Mouse (Mus musculus): Measurements from ENCODE around the gene Scyl2. TPM values are rescaled to one million over a fixed set of nuclear protein-coding genes. Genes with fewer than 3 reads are reported as not detected.

The Scyl2 gene
- polyA plus RNA-seq, 1 experiment from 2014 or later, result 20.4 TPM

DNA sequence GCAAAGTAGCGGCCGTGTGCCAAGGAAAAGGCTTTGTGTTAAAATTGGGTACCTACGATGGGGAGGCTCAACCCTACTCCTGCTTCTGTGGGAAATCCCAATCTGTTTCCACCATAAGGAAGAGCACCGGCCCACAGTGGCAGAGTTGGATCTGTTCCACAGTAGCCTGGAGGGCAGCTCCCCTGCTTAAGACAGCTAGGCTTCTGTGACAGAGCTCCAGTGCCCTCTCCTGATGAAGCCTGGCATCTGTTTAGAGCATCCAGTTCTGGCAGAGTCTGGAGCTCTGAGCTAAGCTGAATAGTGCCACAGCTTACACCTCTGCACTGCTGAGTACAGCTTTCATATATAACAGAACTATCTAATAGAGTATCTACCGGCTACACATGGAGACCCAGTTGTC is 51.1 kb downstream of the Scyl2 start:
- Histone ChIP-seq H3K4me1 (ENCODE audit: control insufficient read depth, insufficient read depth, low read length) (no peaks in the 10 kb centered on the region), H3K27ac (replicated peaks; ENCODE audit: low read depth, low read length) (no peak overlapping the region), H3K9ac (ENCODE audit: low read length) (no peak overlapping the region), H3K36me3 (ENCODE audit: control insufficient read depth, insufficient read depth, low read length) (no peaks in the 10 kb centered on the region; the same call in 1 of the 2 replicates), H3K27me3 (ENCODE audit: control insufficient read depth, insufficient read depth, low read length) (no peaks in the 10 kb centered on the region), H3K9me3 (ENCODE audit: control insufficient read depth, low read length) (no peaks in the 10 kb centered on the region), H3K4me3 (ENCODE audit: low read depth, low read length) (no peak overlapping the region), H3K4me2 (ENCODE audit: low read depth, severe bottlenecking) (no peak overlapping the region)
- no peak for ATAC-seq (ENCODE audit: insufficient number of reproducible peaks, low FRiP score, low TSS enrichment, low read depth)
- no peak for DNase-seq (ENCODE audit: low spot score)
- WGBS, result 90% methylated on average over 5 of the region's 5 CpGs

DNA sequence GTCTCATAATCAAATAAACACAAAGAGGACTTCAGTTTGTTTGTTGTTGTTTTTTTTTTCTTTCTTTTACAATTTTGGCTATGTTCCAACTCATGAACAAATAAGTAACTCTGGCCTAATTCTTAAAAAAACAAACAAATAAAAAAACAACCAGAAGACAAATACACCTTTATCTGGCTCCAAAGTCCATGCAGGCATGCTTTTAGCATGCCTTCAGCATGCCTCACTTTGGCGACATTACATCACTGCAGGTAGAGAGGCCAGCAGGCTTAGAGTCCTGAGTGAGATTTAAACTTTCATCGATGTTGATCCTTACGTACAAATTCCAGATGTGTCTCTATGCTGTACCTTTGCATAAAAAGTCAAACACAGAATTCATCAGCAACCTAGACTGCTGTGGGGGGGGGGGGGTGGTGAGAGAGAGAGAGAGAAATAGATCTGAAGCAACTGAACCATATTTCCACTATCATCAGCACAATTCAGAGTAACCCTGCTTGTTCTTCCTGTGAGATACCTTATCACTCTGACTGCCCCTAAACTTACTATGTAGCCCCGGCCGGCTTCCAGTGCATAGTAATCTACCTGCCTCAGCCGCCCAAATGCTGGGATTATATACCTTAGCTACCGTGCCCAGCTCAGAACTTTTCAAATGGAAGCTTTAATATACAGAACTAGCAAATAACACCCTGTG is 52.2 kb downstream of the Scyl2 start:
- 87% methylated on average over 7 of the region's 7 CpGs for WGBS
- H3K27ac ChIP-seq (replicated peaks; ENCODE audit: low read depth, low read length), result no peak overlapping the region

DNA sequence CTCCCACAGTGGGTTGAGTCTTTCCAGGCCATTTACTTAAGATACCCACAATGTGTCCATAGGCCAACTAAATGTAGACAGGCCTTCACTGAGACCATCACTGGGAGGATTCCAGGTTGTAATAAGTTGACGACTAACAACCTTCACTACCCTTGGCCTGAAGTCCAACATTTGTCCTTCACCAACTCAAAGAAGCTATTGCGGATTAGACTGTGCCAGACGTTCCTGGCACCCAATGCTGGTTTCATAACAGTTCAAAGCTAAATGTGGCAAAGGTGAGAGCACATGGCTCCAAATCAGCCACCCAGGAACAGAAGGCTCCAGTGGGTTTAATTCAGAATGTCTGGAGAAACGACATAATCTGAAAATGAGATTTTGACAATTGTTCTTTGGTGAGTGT is 53.0 kb downstream of the Scyl2 start:
- H3K27me3 ChIP-seq (ENCODE audit: control insufficient read depth, insufficient read depth, low read length), result no peaks in the 10 kb centered on the region
- H3K4me1 ChIP-seq (ENCODE audit: control insufficient read depth, insufficient read depth, low read length), result no peaks in the 10 kb centered on the region
- no peak for DNase-seq (ENCODE audit: low spot score)
- H3K27ac ChIP-seq (replicated peaks; ENCODE audit: low read depth, low read length), result no peak overlapping the region
- no peak for ATAC-seq (ENCODE audit: insufficient number of reproducible peaks, low FRiP score, low TSS enrichment, low read depth)
- 89% methylated on average over 4 of the region's 4 CpGs for WGBS
- H3K4me3 ChIP-seq (ENCODE audit: low read depth, low read length), result no peak overlapping the region
- H3K9ac ChIP-seq (ENCODE audit: low read length), result no peak overlapping the region
- H3K9me3 ChIP-seq (ENCODE audit: control insufficient read depth, low read length), result no peaks in the 10 kb centered on the region
- no peak overlapping the region for H3K4me2 ChIP-seq (ENCODE audit: low read depth, severe bottlenecking)
- no peaks in the 10 kb centered on the region for H3K36me3 ChIP-seq (ENCODE audit: control insufficient read depth, insufficient read depth, low read length)

More for the DNA sequence above, 52.2 kb downstream of the Scyl2 start:
- DNase-seq (ENCODE audit: low spot score) (no peak), ATAC-seq (ENCODE audit: insufficient number of reproducible peaks, low FRiP score, low TSS enrichment, low read depth) (no peak)
- H3K9ac ChIP-seq (ENCODE audit: low read length), result no peak overlapping the region
- H3K27me3 ChIP-seq (ENCODE audit: control insufficient read depth, insufficient read depth, low read length), result no peaks in the 10 kb centered on the region
- H3K4me2 ChIP-seq (ENCODE audit: low read depth, severe bottlenecking), result no peak overlapping the region
- no peaks in the 10 kb centered on the region for H3K4me1 ChIP-seq (ENCODE audit: control insufficient read depth, insufficient read depth, low read length)
- H3K9me3 ChIP-seq (ENCODE audit: control insufficient read depth, low read length), result no peaks in the 10 kb centered on the region
- H3K4me3 ChIP-seq (ENCODE audit: low read depth, low read length), result no peak overlapping the region
- H3K36me3 ChIP-seq (ENCODE audit: control insufficient read depth, insufficient read depth, low read length), result no peaks in the 10 kb centered on the region; the same call in 1 of the 2 replicates

DNA sequence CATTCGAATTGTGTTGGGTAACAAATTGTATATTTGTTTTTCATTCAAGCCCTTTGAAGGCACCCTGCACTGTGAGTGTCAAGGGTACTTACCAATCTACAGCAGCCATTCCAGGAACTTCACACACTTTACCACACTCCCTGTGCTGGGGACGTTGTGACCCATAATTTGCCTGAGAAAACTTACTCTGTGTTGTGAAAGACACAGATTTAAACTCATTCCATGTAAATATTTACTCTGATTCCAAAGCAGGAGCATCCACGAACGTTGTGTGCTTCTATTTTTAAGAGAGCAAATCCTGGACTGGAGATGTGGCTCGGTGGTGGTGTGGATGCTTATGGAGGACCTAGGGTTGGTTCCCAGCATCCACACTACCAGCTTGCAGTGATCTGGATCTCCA is 54.3 kb downstream of the Scyl2 start:
- ATAC-seq (ENCODE audit: insufficient number of reproducible peaks, low FRiP score, low TSS enrichment, low read depth), result no peak
- no peaks in the 10 kb centered on the region for H3K4me1 ChIP-seq (ENCODE audit: control insufficient read depth, insufficient read depth, low read length)
- H3K9ac ChIP-seq (ENCODE audit: low read length), result no peak overlapping the region
- H3K9me3 ChIP-seq (ENCODE audit: control insufficient read depth, low read length), result no peaks in the 10 kb centered on the region
- H3K27me3 ChIP-seq (ENCODE audit: control insufficient read depth, insufficient read depth, low read length), result no peaks in the 10 kb centered on the region
- H3K4me2 ChIP-seq (ENCODE audit: low read depth, severe bottlenecking), result no peak overlapping the region
- no peaks in the 10 kb centered on the region for H3K36me3 ChIP-seq (ENCODE audit: control insufficient read depth, insufficient read depth, low read length)
- WGBS, result 74% methylated on average over 5 of the region's 5 CpGs
- no peak overlapping the region for H3K4me3 ChIP-seq (ENCODE audit: low read depth, low read length)
- no peak overlapping the region for H3K27ac ChIP-seq (replicated peaks; ENCODE audit: low read depth, low read length)
- DNase-seq (ENCODE audit: low spot score), result no peak

DNA sequence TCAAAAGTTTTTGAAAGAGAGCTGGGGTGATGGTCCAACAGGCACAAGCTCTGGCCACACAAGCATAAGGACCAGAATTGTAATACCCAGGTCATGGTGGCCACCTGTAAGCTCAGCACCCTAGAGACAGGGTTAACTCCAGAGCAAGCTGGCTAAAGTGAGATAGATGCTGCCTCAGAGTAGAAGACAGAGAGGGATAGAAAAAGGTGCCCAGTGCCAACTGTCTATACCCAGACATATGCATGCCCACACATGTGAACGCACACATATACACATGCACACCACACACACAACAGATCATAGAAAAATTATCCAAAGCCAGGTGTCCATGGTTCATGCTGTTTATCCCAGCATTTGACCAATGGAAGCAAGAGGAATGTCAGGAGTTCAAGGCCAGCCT is 55.5 kb downstream of the Scyl2 start:
- peak; percentile 29; the same call in 1 of the 2 replicates for ATAC-seq (ENCODE audit: insufficient number of reproducible peaks, low FRiP score, low TSS enrichment, low read depth)
- no peaks in the 10 kb centered on the region for H3K27me3 ChIP-seq (ENCODE audit: control insufficient read depth, insufficient read depth, low read length)
- no peaks in the 10 kb centered on the region for H3K9me3 ChIP-seq (ENCODE audit: control insufficient read depth, low read length)
- no peaks in the 10 kb centered on the region for H3K4me1 ChIP-seq (ENCODE audit: control insufficient read depth, insufficient read depth, low read length)
- H3K4me2 ChIP-seq (ENCODE audit: low read depth, severe bottlenecking), result no peak overlapping the region
- H3K9ac ChIP-seq (ENCODE audit: low read length), result no peak overlapping the region
- no peaks in the 10 kb centered on the region for H3K36me3 ChIP-seq (ENCODE audit: control insufficient read depth, insufficient read depth, low read length)
- H3K27ac ChIP-seq (replicated peaks; ENCODE audit: low read depth, low read length), result no peak overlapping the region
- no peak overlapping the region for H3K4me3 ChIP-seq (ENCODE audit: low read depth, low read length)
- WGBS, result 97% methylated on average over 1 of the region's 1 CpGs
- no peak for DNase-seq (ENCODE audit: low spot score)

DNA sequence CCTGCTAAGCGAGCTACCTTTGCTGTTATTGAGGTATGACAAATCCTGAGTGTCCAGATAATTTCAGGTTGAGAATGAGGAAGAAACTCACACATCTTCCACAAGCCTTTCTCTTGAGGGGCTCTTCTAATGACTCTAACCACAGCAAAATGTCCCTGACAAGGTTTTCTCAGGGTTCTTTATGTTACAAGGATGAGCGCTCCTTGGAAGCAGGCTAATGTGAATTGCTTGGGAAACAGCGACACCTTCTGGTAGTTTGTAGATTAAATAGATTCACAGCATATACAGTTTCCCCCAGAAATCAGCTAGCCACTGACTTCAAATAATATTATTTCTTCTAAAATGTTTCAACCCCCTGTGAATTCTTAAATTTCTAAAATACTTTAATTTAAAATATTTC is 56.0 kb downstream of the Scyl2 start:
- no peaks in the 10 kb centered on the region for H3K27me3 ChIP-seq (ENCODE audit: control insufficient read depth, insufficient read depth, low read length)
- no peak overlapping the region for H3K9ac ChIP-seq (ENCODE audit: low read length)
- H3K4me3 ChIP-seq (ENCODE audit: low read depth, low read length), result no peak overlapping the region
- H3K27ac ChIP-seq (replicated peaks; ENCODE audit: low read depth, low read length), result no peak overlapping the region
- no peak overlapping the region for H3K4me2 ChIP-seq (ENCODE audit: low read depth, severe bottlenecking)
- no peaks in the 10 kb centered on the region for H3K9me3 ChIP-seq (ENCODE audit: control insufficient read depth, low read length)
- no peaks in the 10 kb centered on the region for H3K4me1 ChIP-seq (ENCODE audit: control insufficient read depth, insufficient read depth, low read length)
- 31% methylated on average over 3 of the region's 3 CpGs for WGBS
- ATAC-seq (ENCODE audit: insufficient number of reproducible peaks, low FRiP score, low TSS enrichment, low read depth) (peak; percentile 65; the same call in 1 of the 2 replicates), DNase-seq (ENCODE audit: low spot score) (peak; percentile 48)
- H3K36me3 ChIP-seq (ENCODE audit: control insufficient read depth, insufficient read depth, low read length), result no peaks in the 10 kb centered on the region

DNA sequence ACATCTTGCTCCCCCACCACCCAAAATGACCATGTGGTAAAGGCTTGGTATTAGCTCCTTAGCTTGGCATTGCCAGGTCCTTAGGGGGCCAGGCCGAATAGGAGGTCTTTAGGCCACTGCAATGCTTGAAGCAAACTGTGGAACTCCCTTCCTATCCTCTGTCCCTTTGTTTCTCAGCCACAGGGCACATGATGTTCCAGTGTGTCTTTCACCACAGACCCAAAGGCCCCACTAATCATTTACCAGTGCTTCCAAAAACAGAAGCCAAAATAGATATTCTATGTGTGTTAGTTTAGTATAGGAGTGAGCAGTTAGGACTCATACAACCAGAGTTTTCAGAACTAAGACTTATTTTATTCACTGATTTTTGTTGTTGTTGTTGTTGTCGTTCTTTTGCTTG is 59.4 kb downstream of the Scyl2 start:
- Histone ChIP-seq H3K27me3 (ENCODE audit: control insufficient read depth, insufficient read depth, low read length) (no peaks in the 10 kb centered on the region), H3K4me1 (ENCODE audit: control insufficient read depth, insufficient read depth, low read length) (no peaks in the 10 kb centered on the region), H3K9me3 (ENCODE audit: control insufficient read depth, low read length) (no peaks in the 10 kb centered on the region), H3K4me2 (ENCODE audit: low read depth, severe bottlenecking) (no peak overlapping the region), H3K4me3 (ENCODE audit: low read depth, low read length) (no peak overlapping the region), H3K27ac (replicated peaks; ENCODE audit: low read depth, low read length) (no peak overlapping the region), H3K36me3 (ENCODE audit: control insufficient read depth, insufficient read depth, low read length) (no peaks in the 10 kb centered on the region), H3K9ac (ENCODE audit: low read length) (no peak overlapping the region)
- WGBS, result 83% methylated on average over 2 of the region's 2 CpGs
- ATAC-seq (ENCODE audit: insufficient number of reproducible peaks, low FRiP score, low TSS enrichment, low read depth) (no peak), DNase-seq (ENCODE audit: low spot score) (no peak)

DNA sequence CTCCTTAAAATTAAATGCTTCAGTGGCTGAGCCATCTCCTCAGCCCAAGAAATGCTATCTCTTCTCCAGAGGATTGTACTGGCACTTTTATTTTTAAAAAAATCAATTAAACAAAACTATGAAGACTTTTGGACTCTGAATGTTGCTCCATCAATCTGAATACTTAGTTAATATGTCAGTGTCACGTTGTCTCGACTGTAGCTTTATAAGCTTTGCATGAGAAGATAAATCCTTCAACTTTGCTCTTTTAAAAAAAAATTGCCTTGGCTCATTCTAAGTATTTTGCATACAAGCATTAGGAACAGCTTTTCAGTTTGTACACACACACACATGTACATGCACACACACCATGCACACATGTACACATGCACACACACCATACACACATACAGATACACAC is 61.9 kb downstream of the Scyl2 start:
- WGBS, result 93% methylated on average over 2 of the region's 2 CpGs
- Histone ChIP-seq H3K4me1 (ENCODE audit: control insufficient read depth, insufficient read depth, low read length) (no peaks in the 10 kb centered on the region), H3K27ac (replicated peaks; ENCODE audit: low read depth, low read length) (no peak overlapping the region), H3K27me3 (ENCODE audit: control insufficient read depth, insufficient read depth, low read length) (no peaks in the 10 kb centered on the region), H3K9me3 (ENCODE audit: control insufficient read depth, low read length) (no peaks in the 10 kb centered on the region), H3K4me2 (ENCODE audit: low read depth, severe bottlenecking) (no peak overlapping the region), H3K9ac (ENCODE audit: low read length) (no peak overlapping the region), H3K36me3 (ENCODE audit: control insufficient read depth, insufficient read depth, low read length) (no peaks in the 10 kb centered on the region), H3K4me3 (ENCODE audit: low read depth, low read length) (no peak overlapping the region)
- no peak for DNase-seq (ENCODE audit: low spot score)
- ATAC-seq (ENCODE audit: insufficient number of reproducible peaks, low FRiP score, low TSS enrichment, low read depth), result no peak

DNA sequence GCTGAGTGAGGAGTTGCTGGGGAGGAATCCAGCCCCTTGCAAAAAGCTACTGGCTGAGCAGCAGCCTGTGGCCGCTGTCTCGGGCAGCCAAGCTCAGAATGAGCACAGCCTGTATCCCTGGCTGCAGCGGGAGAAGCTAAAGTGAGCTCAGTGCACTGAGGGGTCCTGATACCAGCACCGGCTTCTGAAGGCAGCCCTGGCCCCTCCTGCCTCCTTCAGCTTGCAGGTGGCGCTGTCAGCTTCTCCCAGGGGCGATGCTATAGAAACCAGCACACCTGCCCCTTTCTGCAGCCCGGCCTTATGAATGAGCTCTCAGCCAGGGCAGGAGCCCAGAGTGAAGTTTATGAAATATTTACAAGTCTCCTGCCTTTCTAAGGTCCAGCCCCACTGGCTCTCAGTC is 65.0 kb downstream of the Scyl2 start, which contains the start of gene Slc17a8:
Slc17a8 (minus strand) TSS at position 125 of the 400 bp plus-strand sequence.
- Histone ChIP-seq H3K27ac (replicated peaks; ENCODE audit: low read depth, low read length) (no peak within 1 kb of the TSS), H3K4me3 (ENCODE audit: low read depth, low read length) (no peak within 1 kb of the TSS), H3K36me3 (ENCODE audit: control insufficient read depth, insufficient read depth, low read length) (no peaks in the 10 kb centered on the region), H3K27me3 (ENCODE audit: control insufficient read depth, insufficient read depth, low read length) (no peaks in the 10 kb centered on the region), H3K9ac (ENCODE audit: low read length) (no peak within 1 kb of the TSS), H3K4me2 (ENCODE audit: low read depth, severe bottlenecking) (no peak within 1 kb of the TSS), H3K4me1 (ENCODE audit: control insufficient read depth, insufficient read depth, low read length) (no peaks in the 10 kb centered on the region), H3K9me3 (ENCODE audit: control insufficient read depth, low read length) (no peaks in the 10 kb centered on the region)
- DNase-seq (ENCODE audit: low spot score) (peak; percentile 22), ATAC-seq (ENCODE audit: insufficient number of reproducible peaks, low FRiP score, low TSS enrichment, low read depth) (no peak)
- WGBS, result 24% methylated on average over 7 of the region's 7 CpGs

Data from limb, embryonic 11.5 days (tissue).